Mouse (Mus musculus): ENCODE results near the gene Slc19a1. TPM values are rescaled to one million over a fixed set of nuclear protein-coding genes. Genes with fewer than 3 reads are reported as not detected.

Gene Slc19a1
- total and polyA plus RNA-seq, 3 experiments: 40.1 to 59.8 (median 50.2) TPM

DNA sequence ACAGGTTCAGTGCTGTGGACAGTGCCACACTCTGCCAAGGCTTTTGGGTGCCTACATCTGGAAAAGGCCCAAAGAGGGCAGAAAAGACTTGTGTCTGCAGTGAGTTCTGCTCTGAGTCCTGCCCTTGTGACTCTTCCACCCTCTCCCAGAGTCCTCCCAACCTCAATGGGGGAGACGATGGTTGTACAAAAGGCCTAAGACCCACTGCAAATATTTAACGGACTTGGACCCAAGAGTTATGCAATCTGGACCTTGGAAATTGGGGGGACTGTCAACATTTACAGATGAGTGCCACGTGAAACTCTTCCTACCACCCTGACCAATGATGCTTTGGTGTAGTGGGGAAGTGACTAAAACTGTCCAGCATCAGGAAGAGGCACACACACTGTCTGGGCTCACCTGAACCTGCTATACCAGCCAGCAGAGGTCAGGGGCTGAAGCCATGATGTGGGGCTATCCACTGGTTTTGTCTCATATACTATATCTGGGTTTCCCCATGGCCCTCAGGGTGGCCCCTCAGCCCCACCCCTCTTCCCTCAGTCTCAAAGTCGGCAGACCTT is 59.6 kb downstream of the Slc19a1 start:
- DNase-seq (ENCODE audit: extremely low read depth): no peak
- 0 out of 2 replicates have a peak overlapping the region, but pooled peaks have one; percentile 5 for H3K27ac ChIP-seq (ENCODE audit: insufficient read depth, low read depth)
- peaks cover 77% of the 10 kb centered on the region for H3K27me3 ChIP-seq (replicated peaks)
- no peak overlapping the region for H3K4me3 ChIP-seq (replicated peaks in 1 of 3; ENCODE audit: low read depth in 2 of 3, low read length in 2 of 3, poor library complexity in 1 of 3)
- peaks cover 0 to 8% of the 10 kb centered on the region in 2 experiments for H3K36me3 ChIP-seq (replicated peaks in 1 of 2; ENCODE audit: control insufficient read depth in 1 of 2, insufficient read depth in 1 of 2, low read length in 1 of 2)
- dilution Hi-C loops (cut with MboI; ENCODE audit: extremely low pct_ligation_motif_present, extremely low pct_unique_long_range_greater_than_20kb, low sequenced_read_pairs): no loop called here
- peaks cover 10% of the 10 kb centered on the region for H3K9me3 ChIP-seq (replicated peaks; ENCODE audit: low read length)
- no peak for TF ChIP-seq CHD1 (IDR thresholded peaks at IDR 0.05; ENCODE audit: low read depth, low read length)
- no peak for TF ChIP-seq NELFE (IDR thresholded peaks at IDR 0.05; ENCODE audit: low read depth, low read length)
- TF ChIP-seq MYC (IDR thresholded peaks at IDR 0.05; ENCODE audit: low read depth, low read length): no peak
- no peak for TF ChIP-seq SIN3A (IDR thresholded peaks at IDR 0.05; ENCODE audit: low read length)
- no peak for TF ChIP-seq TBP (conservative IDR thresholded peaks at IDR 0.05; ENCODE audit: low read depth, low read length)
- no peak for TF ChIP-seq SMC3 (IDR thresholded peaks at IDR 0.05; ENCODE audit: low read depth, low read length)
- no peak for TF ChIP-seq ZKSCAN1 (IDR thresholded peaks at IDR 0.05; ENCODE audit: borderline replicate concordance, low read depth, low read length)
- TF ChIP-seq EP300 (IDR thresholded peaks at IDR 0.05; ENCODE audit: low read length): no peak
- TF ChIP-seq IRF4 (IDR thresholded peaks at IDR 0.05; ENCODE audit: low read depth, low read length): no peak
- TF ChIP-seq MAX (IDR thresholded peaks at IDR 0.05; ENCODE audit: low read length): no peak
- no peak for TF ChIP-seq POLR2A (IDR thresholded peaks at IDR 0.05; ENCODE audit: low read depth, low read length)
- in situ Hi-C loops (cut with MboI; ENCODE audit: low pct_ligation_motif_present, low pct_unique_long_range_greater_than_20kb, low sequenced_read_pairs): no loop called here
- H3K4me2 ChIP-seq (ENCODE audit: insufficient read depth, low read depth, poor library complexity, severe bottlenecking): no peak overlapping the region
- H3K4me1 ChIP-seq (ENCODE audit: control insufficient read depth in 1 of 2, insufficient read depth in 2 of 2): peaks cover 4 to 23% of the 10 kb centered on the region in 2 experiments; a peak in 2 of 4 replicates
- no peak overlapping the region for H3K9ac ChIP-seq (ENCODE audit: insufficient read depth, low read depth)
- no peaks in the 10 kb centered on the region for H3K79me2 ChIP-seq (replicated peaks; ENCODE audit: control insufficient read depth, extremely low read depth, insufficient read depth, poor library complexity, severe bottlenecking)

DNA sequence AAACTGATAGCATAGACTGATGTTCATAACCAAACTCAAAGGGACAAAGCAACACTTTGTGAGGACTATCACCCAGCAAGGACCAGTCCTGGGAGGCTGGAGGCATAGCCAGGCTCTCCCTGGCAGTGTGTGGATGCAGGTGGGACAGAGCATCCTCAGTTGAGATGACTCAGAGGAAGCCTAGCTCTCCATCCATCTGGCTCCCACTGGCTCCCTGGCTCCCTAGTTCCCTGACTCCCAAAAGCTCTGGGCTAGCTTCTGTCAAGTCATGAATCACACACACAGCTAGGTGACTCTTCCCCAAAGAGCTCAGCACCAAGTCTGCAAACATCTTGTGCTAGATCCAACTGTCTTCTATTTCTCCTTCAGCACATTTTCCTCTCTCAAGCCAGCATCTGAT is 61.8 kb downstream of the Slc19a1 start:
- TF ChIP-seq CTCF (conservative IDR thresholded peaks at IDR 0.05 in 1 of 2, IDR thresholded peaks at IDR 0.05 in 1 of 2; ENCODE audit: low read depth in 2 of 2, low read length in 2 of 2) (no peak), ELF1 (IDR thresholded peaks at IDR 0.05; ENCODE audit: low read depth, low read length) (no peak), E2F4 (IDR thresholded peaks at IDR 0.05; ENCODE audit: insufficient replicate concordance, low read depth, low read length) (no peak), CHD2 (IDR thresholded peaks at IDR 0.05; ENCODE audit: low read length) (no peak), ZKSCAN1 (IDR thresholded peaks at IDR 0.05; ENCODE audit: borderline replicate concordance, low read depth, low read length) (no peak), HCFC1 (IDR thresholded peaks at IDR 0.05; ENCODE audit: low read depth, low read length) (no peak), TBP (conservative IDR thresholded peaks at IDR 0.05; ENCODE audit: low read depth, low read length) (no peak), NRF1 (IDR thresholded peaks at IDR 0.05; ENCODE audit: low read depth, low read length) (no peak), GABPA (IDR thresholded peaks at IDR 0.05; ENCODE audit: insufficient replicate concordance, low read depth, low read length) (no peak), MAX (IDR thresholded peaks at IDR 0.05; ENCODE audit: low read length) (no peak), SMC3 (IDR thresholded peaks at IDR 0.05; ENCODE audit: low read depth, low read length) (no peak), MEF2A (IDR thresholded peaks at IDR 0.05; ENCODE audit: borderline replicate concordance, low read depth, low read length) (no peak), ZC3H11A (IDR thresholded peaks at IDR 0.05; ENCODE audit: low read depth, low read length) (no peak), MYC (IDR thresholded peaks at IDR 0.05; ENCODE audit: low read depth, low read length) (no peak)
- no peaks in the 10 kb centered on the region for H3K36me3 ChIP-seq (replicated peaks in 1 of 2; ENCODE audit: control insufficient read depth in 1 of 2, insufficient read depth in 1 of 2, low read length in 1 of 2)

More for the DNA sequence above, 61.8 kb downstream of the Slc19a1 start:
- Histone ChIP-seq H3K9me3 (replicated peaks; ENCODE audit: low read length) (peaks cover 10% of the 10 kb centered on the region), H3K4me3 (replicated peaks in 1 of 3; ENCODE audit: low read depth in 2 of 3, low read length in 2 of 3, poor library complexity in 1 of 3) (no peak overlapping the region), H3K79me2 (replicated peaks; ENCODE audit: control insufficient read depth, extremely low read depth, insufficient read depth, poor library complexity, severe bottlenecking) (no peaks in the 10 kb centered on the region), H3K9ac (ENCODE audit: insufficient read depth, low read depth) (no peak overlapping the region), H3K27ac (ENCODE audit: insufficient read depth, low read depth) (no peak overlapping the region), H3K4me2 (ENCODE audit: insufficient read depth, low read depth, poor library complexity, severe bottlenecking) (no peak overlapping the region), H3K4me1 (ENCODE audit: control insufficient read depth in 1 of 2, insufficient read depth in 2 of 2) (peaks cover 4 to 23% of the 10 kb centered on the region in 2 experiments; a peak in 2 of 4 replicates), H3K27me3 (replicated peaks) (peaks cover 81% of the 10 kb centered on the region)
- dilution Hi-C loops (cut with MboI; ENCODE audit: extremely low pct_ligation_motif_present, extremely low pct_unique_long_range_greater_than_20kb, low sequenced_read_pairs): no loop called here
- no peak for DNase-seq (ENCODE audit: extremely low read depth)
- in situ Hi-C loops (cut with MboI; ENCODE audit: low pct_ligation_motif_present, low pct_unique_long_range_greater_than_20kb, low sequenced_read_pairs): no loop called here

Data from CH12.LX (cell line).